ENCODE assay signal across 19 mouse cellular contexts in the genomic region with DNA sequence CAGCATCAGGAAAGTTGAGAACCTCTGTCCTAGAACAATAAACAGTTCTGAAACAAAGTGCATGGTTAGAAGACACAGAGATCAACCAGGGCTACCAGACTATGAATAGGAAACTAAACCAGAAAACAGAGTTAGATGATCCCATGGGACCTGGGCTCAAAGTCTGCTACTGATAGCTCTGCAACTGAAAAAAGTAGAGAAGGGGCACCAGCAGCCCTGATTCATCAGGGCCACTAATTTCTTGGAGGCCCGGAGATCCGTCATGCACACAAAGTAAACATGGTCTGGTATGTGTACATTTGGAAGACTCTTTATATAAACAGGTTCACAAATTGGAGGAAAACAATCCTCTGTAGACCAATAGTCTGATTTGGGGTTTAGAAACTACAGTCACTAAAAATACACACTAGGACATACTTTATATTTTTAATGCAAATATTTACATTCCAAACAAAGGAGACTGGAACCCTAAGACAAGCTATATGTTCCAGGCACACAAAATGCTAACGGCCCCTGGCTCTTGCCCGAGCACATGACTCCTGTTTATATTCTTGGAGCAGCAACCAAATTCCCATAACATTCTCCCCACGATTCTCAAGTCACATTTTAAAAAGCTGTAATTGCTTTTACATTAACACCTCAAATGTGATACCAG. TPM values are rescaled to one million over a fixed set of nuclear protein-coding genes. Genes with fewer than 3 reads are reported as not detected.
A peak's percentile ranks its signal among the peaks of the same experiment; 100 is the strongest.
DNase-seq lines count a peak whose midpoint lies in the region; ATAC-seq and TF ChIP-seq lines count a peak whose summit lies in the region.
"Had no signal": no experiment of that assay in that cellular context is flagged by ENCODE, and none has a peak within 500 bp of the region (broad histone marks: within the 10 kb centered on the region; RNA-seq: fewer than 3 reads in every experiment).

No protein-coding gene starts in this region.

- TF ChIP-seq CTCF in liver, adult 2 months (IDR thresholded peaks at IDR 0.05; ENCODE audit: low read depth, low read length): no peak
- TF ChIP-seq CTCF in spleen, adult 2 months (IDR thresholded peaks at IDR 0.05; ENCODE audit: extremely low read depth, insufficient read depth, insufficient read length, insufficient replicate concordance): no peak
- TF ChIP-seq CTCF in intestine, postnatal 0 days (IDR thresholded peaks at IDR 0.05; ENCODE audit: low read depth): no peak

- H3K79me2 ChIP-seq in liver, adult 2 months (ENCODE audit: control insufficient read depth, insufficient read depth, low read length): peaks cover 3% of the 10 kb centered on the region; the same call in 1 of the 2 replicates

- peaks cover 10% of the 10 kb centered on the region; the same call in 1 of the 2 replicates for H3K4me1 ChIP-seq in liver, adult 2 months (ENCODE audit: control insufficient read depth, insufficient read depth, low read length)
- peaks cover 50% of the 10 kb centered on the region; the same call in 1 of the 2 replicates for H3K4me1 ChIP-seq in spleen, adult 2 months (ENCODE audit: control insufficient read depth, insufficient read depth, insufficient read length)
- peaks cover 21% of the 10 kb centered on the region; the same call in 1 of the 2 replicates for H3K4me1 ChIP-seq in intestine, postnatal 0 days (replicated peaks; ENCODE audit: control insufficient read depth, insufficient read depth, low read length)

- H3K27me3 ChIP-seq in liver, adult 2 months (ENCODE audit: control insufficient read depth, insufficient read depth, low read length): no peaks in the 10 kb centered on the region
- no peaks in the 10 kb centered on the region for H3K27me3 ChIP-seq in spleen, adult 2 months (ENCODE audit: control insufficient read depth, insufficient read depth, low read length)
- H3K27me3 ChIP-seq in intestine, postnatal 0 days (replicated peaks; ENCODE audit: control insufficient read depth, insufficient read depth, low read length): no peaks in the 10 kb centered on the region
- H3K27me3 ChIP-seq: embryonic facial prominence, embryonic 13.5 days; forebrain, embryonic 15.5 days; neural tube, embryonic 15.5 days; Patski had no signal

- no peaks in the 10 kb centered on the region for H3K9me3 ChIP-seq in intestine, postnatal 0 days (ENCODE audit: control insufficient read depth)
- H3K9me3 ChIP-seq: embryonic facial prominence, embryonic 13.5 days; forebrain, embryonic 15.5 days; limb, embryonic 12.5 days; megakaryocyte, embryonic 14.5 days; neural tube, embryonic 15.5 days had no signal

- H3K4me3 ChIP-seq in liver, adult 2 months (ENCODE audit: insufficient read depth, low read depth, low read length): no peak overlapping the region
- H3K4me3 ChIP-seq in spleen, adult 2 months (ENCODE audit: extremely low read depth, insufficient read depth, insufficient read length): no peak overlapping the region
- no peak overlapping the region for H3K4me3 ChIP-seq in intestine, postnatal 0 days (ENCODE audit: low read depth, low read length)
- H3K4me3 ChIP-seq: embryonic facial prominence, embryonic 13.5 days; forebrain, embryonic 15.5 days; limb, embryonic 12.5 days; megakaryocyte, embryonic 14.5 days; neural tube, embryonic 15.5 days had no signal

- H3K4me2 ChIP-seq in intestine, postnatal 0 days (replicated peaks; ENCODE audit: low read depth): no peak overlapping the region
- H3K4me2 ChIP-seq: embryonic facial prominence, embryonic 13.5 days; forebrain, embryonic 15.5 days; limb, embryonic 12.5 days; neural tube, embryonic 15.5 days had no signal

- no peak overlapping the region for H3K9ac ChIP-seq in liver, adult 2 months (ENCODE audit: low read depth, low read length)
- no peak overlapping the region for H3K9ac ChIP-seq in intestine, postnatal 0 days (ENCODE audit: low read depth, low read length)
- H3K9ac ChIP-seq: embryonic facial prominence, embryonic 13.5 days; forebrain, embryonic 15.5 days; limb, embryonic 12.5 days; neural tube, embryonic 15.5 days had no signal

- TF ChIP-seq POLR2A in liver, adult 2 months (IDR thresholded peaks at IDR 0.05; ENCODE audit: extremely low read depth, insufficient read depth, low read length): no peak
- TF ChIP-seq POLR2A in spleen, adult 2 months (IDR thresholded peaks at IDR 0.05; ENCODE audit: low read depth, low read length): no peak

- H3K36me3 ChIP-seq in liver, adult 2 months (ENCODE audit: control insufficient read depth, insufficient read depth, low read length): no peaks in the 10 kb centered on the region
- H3K36me3 ChIP-seq in spleen, adult 2 months (ENCODE audit: control insufficient read depth, insufficient read depth, low read length): no peaks in the 10 kb centered on the region
- no peaks in the 10 kb centered on the region for H3K36me3 ChIP-seq in intestine, postnatal 0 days (ENCODE audit: control insufficient read depth, insufficient read depth)
- H3K36me3 ChIP-seq: embryonic facial prominence, embryonic 13.5 days; forebrain, embryonic 15.5 days; limb, embryonic 12.5 days; neural tube, embryonic 15.5 days had no signal

- DNase-seq in liver, adult 2 months (ENCODE audit: extremely low read depth, low read depth, low spot score): no peak
- DNase-seq in liver: no peak
- DNase-seq in spleen, adult 2 months (ENCODE audit: low read depth in 1 of 2, low spot score in 2 of 2): no peak
- DNase-seq in spleen, postnatal 10 days (ENCODE audit: low spot score in 2 of 2): no peak
- no peak for DNase-seq in urinary bladder, postnatal 14 days (ENCODE audit: low spot score)
- DNase-seq in layer of hippocampus, postnatal 25 days (ENCODE audit: extremely low spot score in 1 of 2, low spot score in 1 of 2): no peak
- DNase-seq: adrenal gland, adult 8-10 months; cerebellum, adult 8-10 months; midbrain, embryonic 14.5 days; right cerebral cortex, postnatal 14 days; thymus, postnatal 36 days had no signal

- 0 out of 2 replicates have a peak overlapping the region, but pooled peaks have one; percentile 18 for H3K27ac ChIP-seq in liver, adult 2 months (replicated peaks; ENCODE audit: insufficient read depth, low read depth, low read length)
- H3K27ac ChIP-seq in spleen, adult 2 months (ENCODE audit: insufficient read depth, low read length): 0 out of 2 replicates have a peak overlapping the region, but pooled peaks have one; percentile 22
- peak overlapping the region; percentile 57; the same call in 1 of the 2 replicates for H3K27ac ChIP-seq in intestine, postnatal 0 days (ENCODE audit: low read depth, low read length)
- H3K27ac ChIP-seq: embryonic facial prominence, embryonic 13.5 days; forebrain, embryonic 15.5 days; limb, embryonic 12.5 days; neural tube, embryonic 15.5 days had no signal

- peak; percentile 48 for ATAC-seq in intestine, postnatal 0 days
- ATAC-seq: forebrain, embryonic 15.5 days; hindbrain, embryonic 16.5 days; Patski had no signal

- WGBS in liver, adult 2 months: 41% methylated on average over 5 of the region's 5 CpGs
- WGBS in spleen, adult 2 months: 67% methylated on average over 5 of the region's 5 CpGs
- 23% methylated on average over 5 of the region's 5 CpGs for WGBS in intestine, postnatal 0 days

RNA-seq across cellular contexts. Expression of a gene that starts 8.4 kb away (rescaled TPM):
- total RNA-seq in liver, adult 2 months (2014; rRNA removed): 6.5 and 10.4 TPM in 2 replicates
- 3.0 and 4.3 TPM in 2 replicates for polyA plus RNA-seq in liver, adult 2 months (2012; rRNA removed)
- polyA plus RNA-seq in spleen, adult 2 months (2012; rRNA removed): 25.9 and 27.9 TPM in 2 replicates
- 7.9 and 8.7 TPM in 2 replicates for polyA plus RNA-seq in intestine, postnatal 0 days (2015; fragmentation: Nextera tagmentation; extraction: Ambion mirVana)
- 10 to 100 TPM; 34.9 to 46.1 TPM for total RNA-seq in layer of hippocampus, postnatal 25 days (2021)
